Mouse (Mus musculus) yolk sac, embryonic 10.5 days (tissue): Measurements from ENCODE around the gene Gstm1.

Source experiments
- DNase-seq: peaks from one replicate; pipeline ENCODE4 v3.0.0-alpha.2; 2017; ENCODE audit warnings: low spot score

The Gstm1 gene

GRCm38 (mm10) chr3:107966631-107967030 is 51.1 kb downstream of the Gstm1 start:
- DNase-seq = no peak

- DNase-seq = no peak
Measured at GRCm38 (mm10) chr3:107965592-107965991, 52.2 kb downstream of the Gstm1 start.

- no peak for DNase-seq
Measured at GRCm38 (mm10) chr3:107964656-107965308, 53.0 kb downstream of the Gstm1 start.

- no peak for DNase-seq
Measured at GRCm38 (mm10) chr3:107964026-107964425, 53.7 kb downstream of the Gstm1 start.
